Mouse (Mus musculus) frontal cortex, postnatal 10 days (tissue): ENCODE measurements around the gene Smyd3.
A peak's percentile ranks its signal among the peaks of the same experiment; 100 is the strongest.

Source experiments
- DNase-seq, 2 experiments: peaks; one replicate each; pipeline ENCODE4 v3.0.0; 2022; ENCODE audit warnings: low spot score in 2 of 2, mixed read lengths in 1 of 2

The Smyd3 gene

DNA sequence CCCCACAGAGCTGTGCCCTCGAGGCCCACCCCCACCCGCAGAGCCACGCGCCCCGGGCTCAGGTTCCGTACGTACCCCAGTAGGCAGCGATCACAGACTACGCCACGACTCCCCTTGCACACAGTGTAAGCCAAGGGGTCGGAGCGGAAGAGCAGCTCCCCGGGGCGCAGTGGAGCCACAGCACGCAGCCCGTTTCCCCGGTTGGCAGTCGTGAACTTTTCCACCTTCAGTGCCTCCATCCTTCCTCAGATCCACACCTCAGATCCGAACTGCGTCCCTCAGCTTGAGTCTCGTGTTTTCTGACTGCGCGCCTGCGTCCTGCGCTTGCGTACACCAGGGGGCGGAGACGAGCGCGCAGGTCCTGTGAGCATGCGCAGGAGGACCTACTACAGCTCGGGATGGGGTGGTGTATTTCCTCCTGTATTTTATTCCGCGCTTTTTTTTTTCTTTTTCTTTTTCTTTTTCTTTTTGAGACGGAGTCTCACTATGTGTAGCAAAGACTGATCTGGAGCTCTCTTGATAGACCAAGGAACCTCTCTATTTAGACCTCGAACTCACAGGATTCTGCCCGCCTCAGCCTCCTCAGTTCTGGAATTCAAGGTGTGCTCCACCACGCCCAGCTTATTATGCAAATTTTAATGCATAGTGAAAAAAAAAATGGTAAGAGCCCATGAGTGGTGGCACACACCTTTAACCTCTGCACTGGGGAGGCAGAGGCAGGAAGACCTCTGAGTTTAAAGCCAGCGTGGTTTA, at the start of gene Smyd3:
Gene Smyd3 (minus strand): TSS at position 329 of the 753 bp plus-strand sequence.
- peak; percentile 56 to 80 for DNase-seq

GRCm38 (mm10) chr1:179567558-179567957, 49.7 kb upstream of the Smyd3 start:
- DNase-seq: no peak

- DNase-seq: no peak
Measured at GRCm38 (mm10) chr1:179563926-179564325, 46.1 kb upstream of the Smyd3 start.

GRCm38 (mm10) chr1:179563211-179563610, 45.4 kb upstream of the Smyd3 start:
- no peak for DNase-seq

- no peak for DNase-seq
Measured at GRCm38 (mm10) chr1:179560845-179561430, 43.1 kb upstream of the Smyd3 start.

DNA sequence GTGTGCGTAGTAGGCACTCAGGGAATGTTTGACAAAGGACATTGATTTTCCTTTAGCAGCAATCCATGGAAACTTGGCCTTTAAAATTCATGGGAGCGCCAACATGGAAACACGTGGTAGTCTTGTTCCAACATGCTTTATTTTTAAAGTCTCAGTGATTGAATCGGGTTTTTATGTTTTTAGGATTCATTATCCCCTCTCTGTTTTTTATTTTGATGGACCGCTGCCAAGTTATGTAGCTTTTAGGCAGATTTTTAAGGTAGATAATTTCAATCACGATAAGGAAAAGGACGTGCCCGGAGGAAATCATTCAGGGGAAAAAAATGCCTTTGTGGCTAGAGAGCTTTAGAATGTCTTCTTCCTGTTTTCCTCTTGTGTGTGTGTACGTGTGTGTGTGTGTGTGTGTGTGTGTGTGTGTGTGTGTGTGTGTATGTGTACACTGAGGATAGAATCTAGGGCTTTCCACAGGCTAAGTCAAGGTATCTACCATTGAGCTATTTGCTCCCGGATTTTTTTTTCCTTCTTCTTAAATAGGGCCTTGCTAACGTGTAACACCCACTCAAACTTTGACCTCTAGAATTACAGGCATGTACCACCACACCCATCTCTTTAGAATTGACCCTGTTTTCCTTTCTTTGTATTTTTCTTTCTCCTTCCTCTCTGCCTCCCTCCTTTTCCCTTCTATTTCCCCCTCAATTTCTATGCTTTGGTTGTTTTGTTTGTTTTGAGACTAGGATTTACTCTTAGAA, 41.8 kb upstream of the Smyd3 start:
- no peak for DNase-seq

GRCm38 (mm10) chr1:179556921-179557320, 39.1 kb upstream of the Smyd3 start:
- no peak for DNase-seq

DNA sequence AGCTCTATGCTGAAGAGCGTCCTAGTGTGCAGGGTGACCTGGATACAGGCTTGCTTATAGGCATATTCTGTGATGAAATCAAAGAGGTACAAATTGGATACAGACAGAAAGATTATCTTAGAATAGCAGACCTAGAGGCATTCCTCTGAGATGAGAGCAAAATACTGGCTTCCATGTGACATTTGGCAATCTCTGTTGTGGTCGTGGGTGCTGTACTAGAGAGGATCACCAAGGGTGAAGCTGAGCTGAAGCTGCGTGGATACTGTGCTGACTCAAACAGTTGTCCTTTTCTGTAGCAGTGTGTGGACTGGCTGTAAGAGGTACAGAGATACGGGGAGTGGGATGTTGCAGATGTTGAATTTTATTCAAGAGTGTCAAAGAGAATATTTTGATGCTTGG, 36.1 kb upstream of the Smyd3 start:
- no peak for DNase-seq

- DNase-seq: no peak
Measured at GRCm38 (mm10) chr1:179553197-179553948, 35.5 kb upstream of the Smyd3 start.

- DNase-seq: no peak
Measured at GRCm38 (mm10) chr1:179552751-179553150, 34.9 kb upstream of the Smyd3 start.

- DNase-seq: no peak
Measured at GRCm38 (mm10) chr1:179551921-179552320, 34.1 kb upstream of the Smyd3 start.

GRCm38 (mm10) chr1:179551336-179551735, 33.5 kb upstream of the Smyd3 start:
- no peak for DNase-seq

DNA sequence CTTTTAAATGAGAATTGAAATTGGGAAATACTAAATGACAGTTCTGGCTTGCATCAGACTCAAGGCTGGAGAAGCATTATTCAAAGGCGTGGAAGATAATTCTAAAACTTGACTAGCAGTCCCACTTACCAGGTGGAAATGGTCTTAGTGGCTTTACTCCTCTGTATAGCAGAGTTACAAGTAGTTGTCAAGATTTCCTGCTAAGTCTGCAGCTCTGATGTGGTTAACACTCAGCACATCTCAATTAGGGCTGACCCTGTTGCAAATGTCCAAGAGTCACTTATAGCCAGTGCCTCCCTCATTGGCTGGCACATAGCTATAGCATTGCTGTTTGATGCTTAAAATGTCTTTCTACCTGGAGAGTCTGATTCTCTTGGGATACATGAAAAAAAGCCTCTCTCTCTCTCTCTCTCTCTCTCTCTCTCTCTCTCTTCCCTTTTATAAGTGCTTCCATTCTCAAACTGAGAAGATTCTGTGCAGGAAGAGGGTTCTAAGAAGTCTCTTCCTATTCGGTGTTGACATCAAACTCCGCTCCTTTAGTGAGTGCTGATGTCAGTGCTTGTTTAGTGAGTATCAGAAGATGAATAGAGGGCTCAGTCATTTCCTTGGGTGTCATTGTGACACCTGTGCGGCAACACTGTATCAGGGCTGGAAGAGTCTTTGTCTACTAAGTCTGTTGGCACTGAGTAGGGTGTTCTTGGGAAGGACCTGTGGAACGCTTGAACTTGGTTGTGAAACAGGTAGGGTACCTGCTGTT, 31.3 kb upstream of the Smyd3 start:
- DNase-seq: no peak

DNA sequence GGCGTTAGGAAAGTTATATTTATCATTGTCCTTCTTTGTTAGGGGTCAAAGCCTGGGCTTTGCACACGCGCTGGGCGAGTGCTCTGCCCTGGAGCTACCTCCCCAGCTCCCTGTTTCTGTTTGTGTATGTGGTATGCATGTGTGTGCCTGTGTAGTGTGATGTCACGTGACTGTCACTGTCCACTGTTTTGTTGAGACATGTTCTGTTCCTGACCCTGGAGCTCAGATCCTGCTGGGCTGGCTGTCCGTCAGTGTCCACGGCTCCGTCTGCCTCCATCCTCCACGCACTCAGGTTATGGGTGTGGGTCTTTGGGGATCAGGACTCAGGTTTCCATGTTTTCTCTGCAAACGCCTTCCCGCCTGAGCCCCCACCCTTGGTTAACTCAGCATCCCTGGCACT, 30.4 kb upstream of the Smyd3 start:
- DNase-seq: no peak

DNA sequence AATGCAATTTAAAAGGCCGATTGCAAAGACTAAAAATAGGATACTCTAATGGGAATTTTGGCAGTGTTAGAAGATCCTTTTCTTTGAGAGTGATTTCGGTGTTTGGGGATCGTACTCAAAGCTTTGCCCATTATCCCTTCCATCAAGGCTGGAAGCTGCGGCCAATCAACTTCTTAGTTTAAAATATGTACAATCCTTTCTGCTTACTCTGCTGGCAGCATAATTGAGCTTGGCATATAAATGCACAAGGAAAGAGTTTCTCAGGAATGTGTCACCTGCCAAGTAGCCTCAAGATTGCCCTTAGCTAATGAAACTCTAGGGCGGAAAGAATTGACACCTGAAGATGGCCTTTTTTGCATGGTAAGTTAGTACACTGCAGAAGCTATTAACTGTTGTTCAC, 29.3 kb upstream of the Smyd3 start:
- DNase-seq: no peak

DNA sequence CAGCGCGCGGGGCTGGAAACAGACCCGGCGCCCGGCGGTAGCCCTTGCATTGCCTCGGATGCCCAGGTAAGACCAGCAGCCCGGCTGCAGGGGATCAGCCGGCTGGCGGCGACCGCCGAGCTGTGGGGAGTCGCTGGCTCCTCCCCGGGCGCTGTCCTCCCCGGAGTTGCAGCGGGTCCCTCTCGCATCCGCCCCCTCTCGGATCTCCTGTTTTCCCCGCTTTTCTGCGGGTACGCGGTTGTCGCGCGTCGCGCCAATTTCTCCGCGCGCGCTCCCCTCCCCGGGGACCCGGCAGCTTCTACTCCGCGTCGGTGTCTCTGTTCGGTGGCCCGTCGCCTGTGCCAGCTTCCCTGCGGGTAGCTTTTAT, 28.7 kb upstream of the Smyd3 start:
- no peak for DNase-seq

GRCm38 (mm10) chr1:179545768-179546550, 28.1 kb upstream of the Smyd3 start, which contains the start of the genes Tfb2m and Cnst:
Tfb2m (minus strand) TSS chr1:179546267.
Cnst (plus strand) TSS chr1:179546370.
- DNase-seq: peak; percentile 96 to 97

- no peak for DNase-seq
Measured at GRCm38 (mm10) chr1:179541502-179541901, 23.7 kb upstream of the Smyd3 start.

DNA sequence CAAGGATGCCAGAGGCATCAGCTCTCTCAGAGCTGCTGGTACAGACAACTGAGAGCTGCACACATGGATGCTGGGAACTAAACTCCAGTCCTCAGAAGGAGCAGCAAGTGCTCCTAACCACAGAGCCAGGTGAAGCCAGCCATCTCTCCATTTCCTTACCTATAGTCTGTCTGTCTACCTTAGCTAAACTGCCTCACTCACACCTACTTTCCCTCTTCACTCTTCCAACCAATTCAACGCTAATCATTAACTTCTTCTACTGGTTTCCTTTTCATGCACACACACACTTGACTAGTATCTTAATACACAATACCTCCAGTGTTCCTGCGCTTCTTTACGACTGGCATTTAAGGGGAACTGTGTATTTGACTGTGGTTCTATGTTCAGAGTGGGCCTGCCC, 22.0 kb upstream of the Smyd3 start:
- no peak for DNase-seq

- no peak for DNase-seq
Measured at GRCm38 (mm10) chr1:179539054-179539453, 21.2 kb upstream of the Smyd3 start.
